Mouse (Mus musculus): ENCODE results near the gene Nr5a1. TPM values are rescaled to one million over a fixed set of nuclear protein-coding genes. Genes with fewer than 3 reads are reported as not detected.

The Nr5a1 gene
- polyA plus RNA-seq (2015; fragmentation: Nextera tagmentation; extraction: Ambion mirVana) = 0.05 and 0.09 TPM in 2 replicates

- Histone ChIP-seq H3K36me3 (no peaks in the 10 kb centered on the region), H3K9me3 (replicated peaks) (no peaks in the 10 kb centered on the region), H3K4me1 (peaks cover 22% of the 10 kb centered on the region), H3K4me3 (replicated peaks) (no peak within 1 kb of the TSS), H3K4me2 (replicated peaks) (no peak within 1 kb of the TSS), H3K9ac (no peak within 1 kb of the TSS), H3K27me3 (peaks cover 55% of the 10 kb centered on the region), H3K27ac (replicated peaks) (no peak within 1 kb of the TSS)
- ATAC-seq (ENCODE audit: insufficient number of reproducible peaks, low FRiP score, low TSS enrichment, low read depth) = no peak
- WGBS = 87% methylated on average over 13 of the region's 13 CpGs
These were observed at the start of gene Nr5a1 for GRCm38 (mm10) chr2:38714324-38714723. Gene Nr5a1 (minus strand): TSS chr2:38714542.

GRCm38 (mm10) chr2:38739847-38740246 lies 25.5 kb upstream of the Nr5a1 start:
- 74% methylated on average over 3 of the region's 3 CpGs for WGBS
- H3K27ac ChIP-seq (replicated peaks) = no peak overlapping the region
- ATAC-seq (ENCODE audit: insufficient number of reproducible peaks, low FRiP score, low TSS enrichment, low read depth) = no peak
- H3K36me3 ChIP-seq = no peaks in the 10 kb centered on the region
- H3K4me1 ChIP-seq = 0 out of 2 replicates have a peak, but pooled peaks cover 5% of the 10 kb centered on the region
- no peaks in the 10 kb centered on the region for H3K9me3 ChIP-seq (replicated peaks)
- no peaks in the 10 kb centered on the region for H3K27me3 ChIP-seq
- no peak overlapping the region for H3K4me3 ChIP-seq (replicated peaks)
- H3K9ac ChIP-seq = no peak overlapping the region
- H3K4me2 ChIP-seq (replicated peaks) = no peak overlapping the region

DNA sequence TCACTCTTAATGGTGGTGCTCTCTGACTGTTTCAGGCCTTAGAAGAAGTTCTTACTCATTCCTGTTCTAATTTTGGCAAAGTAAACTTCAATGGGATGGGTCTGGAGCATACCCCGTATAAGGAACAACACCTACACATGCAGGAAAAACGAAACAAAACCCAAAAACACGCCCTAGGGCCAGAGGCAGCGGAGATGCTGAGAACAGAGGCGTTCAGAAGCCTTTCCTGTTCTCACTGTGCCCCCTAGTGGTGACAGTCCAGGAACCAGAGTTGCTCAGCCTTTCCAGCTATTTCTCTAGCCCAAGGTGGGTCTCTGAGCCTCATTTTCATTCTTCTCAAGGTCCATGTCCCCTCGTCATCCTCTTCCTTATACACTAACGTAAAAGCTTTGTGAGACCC lies 25.1 kb upstream of the Nr5a1 start:
- Histone ChIP-seq H3K4me3 (replicated peaks) (no peak overlapping the region), H3K36me3 (no peaks in the 10 kb centered on the region), H3K9ac (no peak overlapping the region), H3K27ac (replicated peaks) (no peak overlapping the region), H3K4me1 (0 out of 2 replicates have a peak, but pooled peaks cover 5% of the 10 kb centered on the region), H3K9me3 (replicated peaks) (no peaks in the 10 kb centered on the region), H3K4me2 (replicated peaks) (no peak overlapping the region), H3K27me3 (no peaks in the 10 kb centered on the region)
- peak; percentile 67; the same call in 1 of the 2 replicates for ATAC-seq (ENCODE audit: insufficient number of reproducible peaks, low FRiP score, low TSS enrichment, low read depth)
- 15% methylated on average over 7 of the region's 7 CpGs for WGBS

GRCm38 (mm10) chr2:38738601-38739301 lies 24.4 kb upstream of the Nr5a1 start:
- no peak overlapping the region for H3K4me3 ChIP-seq (replicated peaks)
- no peak overlapping the region for H3K9ac ChIP-seq
- WGBS = 77% methylated on average over 14 of the region's 14 CpGs
- no peaks in the 10 kb centered on the region for H3K36me3 ChIP-seq
- H3K4me1 ChIP-seq = 0 out of 2 replicates have a peak, but pooled peaks cover 5% of the 10 kb centered on the region
- H3K4me2 ChIP-seq (replicated peaks) = no peak overlapping the region
- H3K9me3 ChIP-seq (replicated peaks) = no peaks in the 10 kb centered on the region
- ATAC-seq (ENCODE audit: insufficient number of reproducible peaks, low FRiP score, low TSS enrichment, low read depth) = no peak
- H3K27ac ChIP-seq (replicated peaks) = no peak overlapping the region
- no peaks in the 10 kb centered on the region for H3K27me3 ChIP-seq

DNA sequence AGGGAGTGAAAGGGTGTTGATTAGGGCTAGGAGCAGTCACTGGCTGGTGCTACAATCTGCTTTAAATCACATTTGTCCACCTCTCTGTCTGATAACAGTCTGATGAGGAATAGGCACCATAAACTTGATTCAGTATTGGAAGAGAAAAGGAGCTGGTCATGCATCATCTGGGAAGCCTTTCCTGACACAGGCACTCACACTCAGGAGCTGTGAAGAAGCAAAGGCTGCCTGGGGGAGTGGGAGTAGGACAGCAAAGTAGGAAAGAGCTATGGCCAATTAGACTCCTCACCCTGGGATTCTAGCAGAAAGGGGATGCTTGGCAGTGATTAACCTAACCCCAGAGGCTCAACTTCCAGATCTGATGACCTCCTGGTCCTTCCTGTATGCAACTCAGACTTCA lies 21.4 kb upstream of the Nr5a1 start:
- Histone ChIP-seq H3K9me3 (replicated peaks) (no peaks in the 10 kb centered on the region), H3K9ac (no peak overlapping the region), H3K4me2 (replicated peaks) (no peak overlapping the region), H3K27ac (replicated peaks) (no peak overlapping the region), H3K36me3 (no peaks in the 10 kb centered on the region), H3K27me3 (no peaks in the 10 kb centered on the region), H3K4me1 (0 out of 2 replicates have a peak, but pooled peaks cover 5% of the 10 kb centered on the region), H3K4me3 (replicated peaks) (no peak overlapping the region)
- no peak for ATAC-seq (ENCODE audit: insufficient number of reproducible peaks, low FRiP score, low TSS enrichment, low read depth)

DNA sequence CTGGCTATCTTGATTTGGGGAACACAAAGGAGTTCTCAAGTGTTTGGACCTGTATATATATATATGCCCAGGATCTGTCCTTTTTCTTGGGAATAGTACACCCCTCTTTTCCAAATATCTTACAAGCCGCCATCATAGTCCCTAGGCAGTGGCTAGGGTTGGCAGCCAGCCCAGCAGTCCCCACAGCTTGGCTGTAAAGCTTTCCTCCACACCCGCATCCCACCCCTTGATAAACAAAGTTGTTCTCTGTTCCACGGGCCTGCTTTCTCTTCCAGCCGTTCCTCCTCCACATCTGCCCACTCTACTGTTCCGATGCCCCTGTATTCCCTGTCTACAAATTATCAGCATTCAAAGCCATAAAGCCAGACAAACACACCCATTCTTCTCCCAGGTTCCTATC lies 20.4 kb upstream of the Nr5a1 start:
- Histone ChIP-seq H3K4me1 (0 out of 2 replicates have a peak, but pooled peaks cover 5% of the 10 kb centered on the region), H3K36me3 (no peaks in the 10 kb centered on the region), H3K27ac (replicated peaks) (no peak overlapping the region), H3K9me3 (replicated peaks) (no peaks in the 10 kb centered on the region), H3K9ac (no peak overlapping the region), H3K4me3 (replicated peaks) (no peak overlapping the region), H3K4me2 (replicated peaks) (no peak overlapping the region), H3K27me3 (no peaks in the 10 kb centered on the region)
- no peak for ATAC-seq (ENCODE audit: insufficient number of reproducible peaks, low FRiP score, low TSS enrichment, low read depth)
- 72% methylated on average over 5 of the region's 5 CpGs for WGBS

GRCm38 (mm10) chr2:38730331-38730827 lies 16.0 kb upstream of the Nr5a1 start:
- WGBS = 92% methylated on average over 6 of the region's 6 CpGs
- Histone ChIP-seq H3K4me2 (replicated peaks) (no peak overlapping the region), H3K27me3 (no peaks in the 10 kb centered on the region), H3K4me1 (no peaks in the 10 kb centered on the region), H3K36me3 (no peaks in the 10 kb centered on the region), H3K27ac (replicated peaks) (no peak overlapping the region), H3K4me3 (replicated peaks) (no peak overlapping the region), H3K9ac (no peak overlapping the region), H3K9me3 (replicated peaks) (no peaks in the 10 kb centered on the region)
- no peak for ATAC-seq (ENCODE audit: insufficient number of reproducible peaks, low FRiP score, low TSS enrichment, low read depth)

GRCm38 (mm10) chr2:38725427-38725826 lies 11.1 kb upstream of the Nr5a1 start:
- Histone ChIP-seq H3K4me1 (no peaks in the 10 kb centered on the region), H3K27ac (replicated peaks) (no peak overlapping the region), H3K9me3 (replicated peaks) (no peaks in the 10 kb centered on the region), H3K9ac (no peak overlapping the region), H3K36me3 (no peaks in the 10 kb centered on the region), H3K4me2 (replicated peaks) (no peak overlapping the region), H3K4me3 (replicated peaks) (no peak overlapping the region), H3K27me3 (no peaks in the 10 kb centered on the region)
- no peak for ATAC-seq (ENCODE audit: insufficient number of reproducible peaks, low FRiP score, low TSS enrichment, low read depth)
- 51% methylated on average over 3 of the region's 3 CpGs for WGBS

- H3K4me3 ChIP-seq (replicated peaks) = no peak overlapping the region
- H3K9ac ChIP-seq = no peak overlapping the region
- WGBS = 78% methylated on average over 4 of the region's 4 CpGs
- H3K9me3 ChIP-seq (replicated peaks) = no peaks in the 10 kb centered on the region
- no peak for ATAC-seq (ENCODE audit: insufficient number of reproducible peaks, low FRiP score, low TSS enrichment, low read depth)
- no peaks in the 10 kb centered on the region for H3K4me1 ChIP-seq
- H3K4me2 ChIP-seq (replicated peaks) = no peak overlapping the region
- no peaks in the 10 kb centered on the region for H3K27me3 ChIP-seq
- H3K27ac ChIP-seq (replicated peaks) = no peak overlapping the region
- H3K36me3 ChIP-seq = no peaks in the 10 kb centered on the region
These were observed 9.0 kb upstream of the Nr5a1 start for GRCm38 (mm10) chr2:38723378-38723777.

DNA sequence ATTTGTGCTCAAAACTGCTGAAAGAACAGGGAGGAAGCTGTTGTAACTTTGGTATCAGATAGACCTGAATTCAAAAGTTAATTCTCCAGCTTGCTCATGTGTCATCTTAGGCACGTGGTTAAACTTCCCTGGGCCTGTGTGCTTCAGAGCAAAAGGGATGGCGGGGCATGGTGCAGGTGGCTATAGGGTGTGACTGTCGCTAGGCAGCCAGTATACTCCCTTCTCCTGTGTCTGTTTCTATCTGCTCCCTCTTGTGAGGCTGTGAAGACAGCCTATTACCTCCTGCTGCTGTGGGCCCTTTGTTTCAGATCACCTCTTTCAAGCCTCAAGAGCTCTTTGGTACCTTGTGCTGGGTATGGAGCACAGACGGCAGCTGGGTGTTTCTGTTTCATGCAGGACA lies 7.7 kb upstream of the Nr5a1 start:
- Histone ChIP-seq H3K9ac (no peak overlapping the region), H3K9me3 (replicated peaks) (no peaks in the 10 kb centered on the region), H3K4me2 (replicated peaks) (no peak overlapping the region), H3K36me3 (no peaks in the 10 kb centered on the region), H3K4me3 (replicated peaks) (no peak overlapping the region), H3K27ac (replicated peaks) (no peak overlapping the region), H3K27me3 (no peaks in the 10 kb centered on the region), H3K4me1 (no peaks in the 10 kb centered on the region)
- no peak for ATAC-seq (ENCODE audit: insufficient number of reproducible peaks, low FRiP score, low TSS enrichment, low read depth)
- 65% methylated on average over 4 of the region's 4 CpGs for WGBS

- H3K4me3 ChIP-seq (replicated peaks) = no peak overlapping the region
- H3K9ac ChIP-seq = no peak overlapping the region
- no peaks in the 10 kb centered on the region for H3K9me3 ChIP-seq (replicated peaks)
- no peak overlapping the region for H3K4me2 ChIP-seq (replicated peaks)
- no peak for ATAC-seq (ENCODE audit: insufficient number of reproducible peaks, low FRiP score, low TSS enrichment, low read depth)
- H3K4me1 ChIP-seq = no peaks in the 10 kb centered on the region
- no peaks in the 10 kb centered on the region for H3K27me3 ChIP-seq
- H3K27ac ChIP-seq (replicated peaks) = no peak overlapping the region
- H3K36me3 ChIP-seq = no peaks in the 10 kb centered on the region
- WGBS = 89% methylated on average over 2 of the region's 2 CpGs
These were observed 6.3 kb upstream of the Nr5a1 start for GRCm38 (mm10) chr2:38720661-38721060.

DNA sequence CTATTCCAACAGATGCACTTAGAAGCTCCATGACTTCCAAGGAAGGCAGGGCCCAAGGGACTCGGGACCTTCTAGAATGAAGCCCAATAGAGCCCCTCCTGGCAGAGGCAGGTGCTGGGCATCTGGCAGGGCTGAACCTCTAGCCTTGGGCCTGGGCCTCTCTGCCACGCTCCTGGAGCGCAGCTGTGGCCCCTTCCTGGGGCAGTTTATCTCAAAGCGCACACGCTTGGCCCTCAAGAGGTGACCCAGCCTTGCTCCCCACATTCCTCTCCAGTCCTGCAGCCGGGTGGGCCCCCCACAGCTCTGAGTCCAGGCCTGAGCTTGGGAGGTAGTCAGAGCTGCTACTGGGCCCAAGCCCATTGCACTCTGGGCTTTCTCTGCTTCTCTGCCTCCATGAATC lies 5.0 kb upstream of the Nr5a1 start:
- no peak overlapping the region for H3K4me2 ChIP-seq (replicated peaks)
- peaks cover 6% of the 10 kb centered on the region; the same call in 1 of the 2 replicates for H3K27me3 ChIP-seq
- H3K9ac ChIP-seq = no peak overlapping the region
- no peak overlapping the region for H3K27ac ChIP-seq (replicated peaks)
- no peaks in the 10 kb centered on the region for H3K36me3 ChIP-seq
- ATAC-seq (ENCODE audit: insufficient number of reproducible peaks, low FRiP score, low TSS enrichment, low read depth) = no peak
- no peaks in the 10 kb centered on the region for H3K9me3 ChIP-seq (replicated peaks)
- WGBS = 75% methylated on average over 6 of the region's 6 CpGs
- H3K4me3 ChIP-seq (replicated peaks) = no peak overlapping the region
- H3K4me1 ChIP-seq = no peaks in the 10 kb centered on the region
